Mouse (Mus musculus) C2C12 (cell line): ENCODE measurements at regions not wholly inside any gene's neighbourhood (a gene's known extent, or its start where the extent isn't known, plus 50 kb on each side); places are given as distances from the start of the nearest gene placed in this dataset.

Source experiments
- CEBPB ChIP-seq: IDR thresholded peaks from one replicate; pipeline ENCODE4 v1.6.1; 2011; ENCODE audit warnings: low read depth, mild to moderate bottlenecking, control low read depth, moderate library complexity
- CTCF ChIP-seq: IDR thresholded peaks from one replicate; pipeline ENCODE4 v1.5.1; 2011; ENCODE audit not compliant: control insufficient read depth, insufficient read depth, insufficient read length
- MAX ChIP-seq: IDR thresholded peaks from one replicate; pipeline ENCODE4 v1.6.1; 2011; ENCODE audit warnings: mild to moderate bottlenecking, control low read depth
- MYOD1 ChIP-seq: IDR thresholded peaks from one replicate; pipeline ENCODE4 v1.6.1; 2011; ENCODE audit warnings: low read depth; ENCODE audit not compliant: control insufficient read depth, insufficient read length
- USF1 ChIP-seq: IDR thresholded peaks from one replicate; pipeline ENCODE4 v1.6.1; 2011; ENCODE audit warnings: low read depth, mild to moderate bottlenecking, control low read depth, moderate library complexity

DNA sequence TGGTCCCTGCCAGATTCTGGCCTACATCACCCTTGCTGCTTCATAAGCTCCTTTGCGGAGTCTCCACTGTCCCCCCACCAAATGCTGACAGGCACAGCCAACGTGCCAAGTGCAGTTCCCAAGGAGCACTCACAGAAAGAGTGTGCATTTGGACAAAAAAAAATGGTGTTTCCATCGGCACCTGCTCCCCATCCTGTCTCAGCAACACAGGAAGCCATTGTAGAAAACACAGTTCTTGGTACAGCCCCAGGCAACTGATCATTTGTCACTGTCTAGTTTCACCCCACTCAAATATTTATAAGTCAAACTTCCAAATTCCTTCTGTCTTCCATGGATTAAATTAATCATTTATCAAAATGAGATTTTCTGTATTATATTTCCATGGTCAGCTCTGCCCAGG is 112.5 kb upstream of the Gas1 start:
- TF ChIP-seq USF1 (no peak), CTCF (no peak), CEBPB (no peak), MAX (no peak), MYOD1 (no peak)
